Mouse (Mus musculus) c-Kit-negative CD71-positive TER-119-positive erythroid progenitor cells, embryonic 14.5 days (primary cell): ENCODE measurements around the gene Cldn34b1.
"Not testable (repeated sequence)": the region's sequence is repeated elsewhere in the genome, so short reads cannot be mapped to it uniquely, and the experiment has no call there.

ENCODE experiments used
- DNase-seq: peaks from one replicate; pipeline ENCODE4 v3.0.0-alpha.2; 2013; ENCODE audit warnings: low read depth, low spot score

Cldn34b1 gene

DNA sequence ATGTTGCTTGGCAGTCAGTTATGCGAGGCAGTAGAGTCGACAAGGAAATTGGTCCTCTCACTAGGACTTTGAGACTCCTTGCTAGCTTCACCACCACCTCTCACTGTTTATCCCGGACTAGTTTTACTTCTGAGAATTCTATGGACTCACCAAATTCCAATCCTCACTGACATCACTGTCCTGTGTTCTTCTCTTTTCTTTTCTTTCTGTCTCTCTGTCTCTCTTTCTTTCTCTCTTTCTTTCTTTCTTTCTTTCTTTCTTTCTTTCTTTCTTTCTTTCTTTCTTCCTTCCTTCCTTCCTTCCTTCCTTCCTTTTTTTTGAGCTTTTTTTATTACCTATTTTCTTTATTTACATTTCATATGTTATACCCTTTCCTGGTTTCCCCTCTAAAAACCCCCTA is at the start of gene Cldn34b1:
Gene Cldn34b1, minus strand, starts transcription at position 101 of the 400 bp plus-strand sequence.
- DNase-seq: not testable (repeated sequence)

DNA sequence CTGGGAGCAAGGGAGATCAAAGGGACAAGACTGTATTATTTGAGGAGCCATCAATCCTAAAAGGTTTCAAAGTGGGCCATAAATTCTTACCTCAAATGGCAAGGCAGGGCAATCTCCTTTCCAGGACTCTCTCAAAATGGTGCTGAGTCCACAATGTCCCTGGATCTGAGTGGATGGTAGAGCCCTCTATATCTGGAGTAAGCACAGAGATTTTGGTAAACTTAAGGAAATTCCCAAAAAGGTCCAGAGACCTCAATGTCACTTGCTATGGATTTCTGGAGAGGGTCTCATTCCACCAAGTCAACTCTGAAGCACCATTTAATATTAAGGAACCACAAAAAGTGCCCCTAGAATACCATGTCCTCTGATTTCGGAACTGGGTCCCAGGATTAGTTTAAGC is 45.8 kb upstream of the Cldn34b1 start, which contains the start of gene Magea6:
Gene Magea6, minus strand, starts transcription at position 101 of the 400 bp plus-strand sequence.
- not testable (repeated sequence) for DNase-seq
